Mouse (Mus musculus) heart, embryonic 10.5 days (tissue): ENCODE measurements around the gene Hcar2. TPM values are rescaled to one million over a fixed set of nuclear protein-coding genes. Genes with fewer than 3 reads are reported as not detected.

ENCODE experiments used
- DNase-seq: peaks from one replicate; pipeline ENCODE4 v3.0.0-alpha.2; 2017; ENCODE audit warnings: low spot score
- H3K27ac ChIP-seq: fragments of 300-500 bp; sonication (generic); 2 replicates; pipeline ENCODE4 v1.5.1; 2016; ENCODE audit warnings: mild to moderate bottlenecking
- H3K27me3 ChIP-seq: fragments of 300-500 bp; sonication (generic); 2 replicates; pipeline ENCODE4 v1.6.1; 2016; ENCODE audit warnings: mild to moderate bottlenecking; ENCODE audit not compliant: poor library complexity, insufficient read depth, severe bottlenecking
- H3K36me3 ChIP-seq: fragments of 300-500 bp; sonication (generic); 2 replicates; pipeline ENCODE4 v1.6.1; 2016; ENCODE audit warnings: mild to moderate bottlenecking, moderate library complexity
- H3K4me1 ChIP-seq: fragments of 300-500 bp; sonication (generic); 2 replicates; pipeline ENCODE4 v1.6.1; 2016; ENCODE audit warnings: mild to moderate bottlenecking
- H3K4me3 ChIP-seq: fragments of 300-500 bp; sonication (generic); 2 replicates; pipeline ENCODE4 v1.5.1; 2016; ENCODE audit warnings: mild to moderate bottlenecking, moderate library complexity
- H3K9me3 ChIP-seq: fragments of 300-500 bp; sonication (generic); 2 replicates; pipeline ENCODE4 v1.6.1; 2016; ENCODE audit warnings: mild to moderate bottlenecking, moderate library complexity
- whole genome bisulfite sequencing: fragments of 180-500 bp; shearing (Covaris S2); methylation state at CpG from one replicate; pipeline ENCODE4 v1.1.7; 2016; 5-methylcytosine and 5-hydroxymethylcytosine counted together
- polyA plus RNA-seq: library from polyadenylated mRNA; unstranded; fragments of >200 nt; fragmentation: Nextera tagmentation; extraction: Ambion mirVana; gene quantifications from 2 replicates; pipeline ENCODE4 v1.2.1, GENCODE M21; 2016

Hcar2 gene
- polyA plus RNA-seq, 1 experiment from 2014 or later = not detected

DNA sequence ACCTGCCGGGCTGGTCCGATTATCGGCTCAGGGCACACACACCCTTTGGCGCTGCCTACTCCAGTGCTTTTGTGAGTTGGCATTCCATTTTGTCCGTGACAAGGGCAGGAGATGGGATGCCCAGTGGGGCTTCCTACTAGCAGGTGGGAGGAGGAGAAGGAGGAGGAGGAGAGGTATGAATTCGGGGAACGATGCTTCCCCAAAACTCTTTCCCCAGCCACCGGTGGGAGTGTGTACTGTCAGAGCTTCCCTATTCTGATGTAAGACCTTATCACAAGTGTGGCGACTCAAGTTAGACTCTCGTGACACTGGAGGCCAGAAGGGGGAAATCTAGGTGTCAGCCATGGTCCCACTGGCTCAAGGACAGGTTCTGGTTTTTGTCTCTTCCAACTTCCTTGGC is 19.0 kb upstream of the Hcar2 start:
- H3K4me3 ChIP-seq = no peak overlapping the region
- H3K36me3 ChIP-seq = no peaks in the 10 kb centered on the region
- peaks cover 3% of the 10 kb centered on the region; the same call in 1 of the 2 replicates for H3K4me1 ChIP-seq
- no peak for DNase-seq
- no peaks in the 10 kb centered on the region; the same call in 1 of the 2 replicates for H3K27me3 ChIP-seq
- 70% methylated on average over 10 of the region's 10 CpGs for WGBS
- no peaks in the 10 kb centered on the region for H3K9me3 ChIP-seq
- no peak overlapping the region for H3K27ac ChIP-seq

GRCm38 (mm10) chr5:123883891-123884290 is 18.6 kb upstream of the Hcar2 start:
- Histone ChIP-seq H3K27me3 (no peaks in the 10 kb centered on the region; the same call in 1 of the 2 replicates), H3K27ac (no peak overlapping the region), H3K4me3 (no peak overlapping the region), H3K9me3 (no peaks in the 10 kb centered on the region), H3K4me1 (peaks cover 3% of the 10 kb centered on the region; the same call in 1 of the 2 replicates), H3K36me3 (no peaks in the 10 kb centered on the region)
- WGBS = 76% methylated on average over 7 of the region's 7 CpGs
- DNase-seq = no peak

DNA sequence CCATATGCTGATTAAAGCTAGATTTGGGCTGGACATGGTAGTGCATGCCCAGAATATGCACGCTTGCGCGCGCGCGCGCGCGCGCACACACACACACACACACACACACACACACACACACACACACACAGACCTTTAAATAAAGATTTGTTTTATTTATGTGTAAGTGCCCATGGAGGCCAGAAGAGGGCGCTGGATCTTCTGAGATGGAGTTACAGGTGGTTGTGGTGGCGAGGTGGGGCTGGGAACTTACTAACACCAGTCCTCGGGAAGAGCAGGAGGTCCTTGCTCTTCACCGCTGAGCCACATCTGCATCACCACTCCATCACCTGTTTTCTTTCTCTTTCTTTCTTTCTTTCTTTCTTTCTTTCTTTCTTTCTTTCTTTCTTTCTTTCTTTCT is 15.5 kb upstream of the Hcar2 start:
- H3K27me3 ChIP-seq = no peaks in the 10 kb centered on the region; the same call in 1 of the 2 replicates
- H3K27ac ChIP-seq = no peak overlapping the region
- H3K36me3 ChIP-seq = no peaks in the 10 kb centered on the region
- no peak for DNase-seq
- H3K4me1 ChIP-seq = peaks cover 3% of the 10 kb centered on the region; the same call in 1 of the 2 replicates
- no peaks in the 10 kb centered on the region for H3K9me3 ChIP-seq
- 72% methylated on average over 12 of the region's 14 CpGs for WGBS
- H3K4me3 ChIP-seq = no peak overlapping the region

GRCm38 (mm10) chr5:123879928-123880327 is 14.6 kb upstream of the Hcar2 start, which contains the start of gene Hcar1:
Gene Hcar1, minus strand, starts transcription at chr5:123880020.
- 55% methylated on average over 12 of the region's 12 CpGs for WGBS
- H3K27ac ChIP-seq = no peak within 1 kb of the TSS

DNA sequence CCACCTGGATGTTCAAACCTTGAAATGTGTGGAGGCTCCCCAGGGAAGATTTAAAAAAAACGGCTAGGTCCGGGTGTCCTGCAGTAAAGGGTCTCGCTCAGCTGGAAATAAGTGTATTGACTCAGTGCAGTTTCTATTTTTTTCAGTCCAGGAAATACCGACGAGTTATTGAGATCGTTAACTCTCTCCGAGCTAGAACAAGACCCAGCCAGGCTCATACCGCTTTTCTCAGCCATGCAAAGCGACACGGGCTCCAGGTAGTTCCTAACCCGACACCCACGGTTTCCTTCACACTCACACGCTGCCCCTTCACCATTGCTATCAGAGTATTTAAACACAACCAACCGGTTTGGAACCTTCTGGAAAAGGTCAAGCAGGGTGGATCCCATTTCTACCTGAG is 12.8 kb upstream of the Hcar2 start:
- 69% methylated on average over 14 of the region's 14 CpGs for WGBS
- H3K9me3 ChIP-seq = no peaks in the 10 kb centered on the region
- DNase-seq = no peak
- H3K4me1 ChIP-seq = peaks cover 3% of the 10 kb centered on the region; the same call in 1 of the 2 replicates
- H3K36me3 ChIP-seq = no peaks in the 10 kb centered on the region
- H3K4me3 ChIP-seq = no peak overlapping the region
- H3K27me3 ChIP-seq = no peaks in the 10 kb centered on the region; the same call in 1 of the 2 replicates
- no peak overlapping the region for H3K27ac ChIP-seq

More at GRCm38 (mm10) chr5:123879928-123880327, 14.6 kb upstream of the Hcar2 start, which contains the start of gene Hcar1:
- no peak for DNase-seq
- H3K4me1 ChIP-seq = peaks cover 3% of the 10 kb centered on the region; the same call in 1 of the 2 replicates
- no peaks in the 10 kb centered on the region; the same call in 1 of the 2 replicates for H3K27me3 ChIP-seq
- no peaks in the 10 kb centered on the region for H3K36me3 ChIP-seq
- no peaks in the 10 kb centered on the region for H3K9me3 ChIP-seq
- H3K4me3 ChIP-seq = no peak within 1 kb of the TSS

DNA sequence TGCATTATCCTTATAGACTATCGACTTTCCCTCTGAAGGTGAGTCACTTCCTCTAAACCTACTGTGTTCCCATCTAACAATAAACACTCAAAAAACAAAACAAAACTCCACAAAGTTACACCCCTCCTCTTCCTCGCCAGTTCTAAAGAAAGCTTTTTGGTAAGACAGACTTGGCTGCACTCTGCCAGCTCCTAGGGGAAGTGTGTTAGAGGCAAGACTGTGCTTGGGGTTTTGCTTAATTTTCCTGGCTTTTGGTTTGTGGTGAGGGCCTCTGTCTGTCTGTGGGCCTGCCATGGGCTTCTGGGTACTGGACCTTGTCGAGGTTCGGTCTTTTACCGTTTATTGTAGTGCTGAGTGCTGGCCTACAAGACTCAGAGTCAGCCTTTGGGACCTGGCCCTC is 8.9 kb upstream of the Hcar2 start:
- DNase-seq = no peak
- Histone ChIP-seq H3K4me1 (no peaks in the 10 kb centered on the region), H3K36me3 (no peaks in the 10 kb centered on the region), H3K27ac (no peak overlapping the region), H3K27me3 (no peaks in the 10 kb centered on the region), H3K9me3 (no peaks in the 10 kb centered on the region), H3K4me3 (no peak overlapping the region)
- WGBS = 75% methylated on average over 5 of the region's 5 CpGs

GRCm38 (mm10) chr5:123869615-123870014 is 4.3 kb upstream of the Hcar2 start:
- Histone ChIP-seq H3K4me3 (no peak overlapping the region), H3K27ac (no peak overlapping the region)
- WGBS = 84% methylated on average over 4 of the region's 4 CpGs

GRCm38 (mm10) chr5:123866457-123866856 is 1.2 kb upstream of the Hcar2 start:
- Histone ChIP-seq H3K4me3 (no peak overlapping the region), H3K27me3 (no peaks in the 10 kb centered on the region), H3K27ac (no peak overlapping the region), H3K4me1 (no peaks in the 10 kb centered on the region), H3K36me3 (no peaks in the 10 kb centered on the region), H3K9me3 (no peaks in the 10 kb centered on the region)
- 88% methylated on average over 4 of the region's 4 CpGs for WGBS
- DNase-seq = no peak

More at GRCm38 (mm10) chr5:123869615-123870014, 4.3 kb upstream of the Hcar2 start:
- Histone ChIP-seq H3K36me3 (no peaks in the 10 kb centered on the region), H3K4me1 (no peaks in the 10 kb centered on the region), H3K9me3 (no peaks in the 10 kb centered on the region), H3K27me3 (no peaks in the 10 kb centered on the region)
- no peak for DNase-seq

DNA sequence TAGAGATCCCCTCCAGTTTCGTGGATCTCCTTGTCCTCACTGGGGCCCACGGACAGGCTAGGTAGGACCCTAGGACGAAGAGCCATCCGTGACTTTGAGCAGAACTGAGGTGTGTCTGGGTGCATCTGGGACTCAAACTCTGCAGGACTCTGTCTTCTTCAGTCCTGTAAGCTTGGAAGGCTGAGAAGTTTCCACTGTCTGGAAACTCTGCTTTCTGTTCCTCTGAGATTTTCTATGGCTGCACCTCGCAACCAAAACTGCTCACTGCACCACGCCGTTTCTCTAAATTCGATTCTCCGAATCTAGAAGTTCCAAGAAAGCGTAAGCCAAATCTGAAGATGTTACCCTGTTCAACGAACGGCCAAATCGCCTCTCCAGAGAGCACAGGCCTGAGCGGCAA is 1.4 kb downstream of the Hcar2 start:
- Histone ChIP-seq H3K4me1 (no peaks in the 10 kb centered on the region), H3K36me3 (no peaks in the 10 kb centered on the region), H3K27ac (no peak overlapping the region), H3K9me3 (no peaks in the 10 kb centered on the region), H3K27me3 (no peaks in the 10 kb centered on the region), H3K4me3 (no peak overlapping the region)
- 80% methylated on average over 14 of the region's 14 CpGs for WGBS
- no peak for DNase-seq

GRCm38 (mm10) chr5:123862374-123863350 is 2.6 kb downstream of the Hcar2 start:
- no peaks in the 10 kb centered on the region for H3K9me3 ChIP-seq
- no peak overlapping the region for H3K27ac ChIP-seq
- WGBS = 75% methylated on average over 15 of the region's 15 CpGs
- H3K36me3 ChIP-seq = no peaks in the 10 kb centered on the region
- no peaks in the 10 kb centered on the region for H3K4me1 ChIP-seq
- no peak for DNase-seq
- no peaks in the 10 kb centered on the region for H3K27me3 ChIP-seq
- H3K4me3 ChIP-seq = no peak overlapping the region

DNA sequence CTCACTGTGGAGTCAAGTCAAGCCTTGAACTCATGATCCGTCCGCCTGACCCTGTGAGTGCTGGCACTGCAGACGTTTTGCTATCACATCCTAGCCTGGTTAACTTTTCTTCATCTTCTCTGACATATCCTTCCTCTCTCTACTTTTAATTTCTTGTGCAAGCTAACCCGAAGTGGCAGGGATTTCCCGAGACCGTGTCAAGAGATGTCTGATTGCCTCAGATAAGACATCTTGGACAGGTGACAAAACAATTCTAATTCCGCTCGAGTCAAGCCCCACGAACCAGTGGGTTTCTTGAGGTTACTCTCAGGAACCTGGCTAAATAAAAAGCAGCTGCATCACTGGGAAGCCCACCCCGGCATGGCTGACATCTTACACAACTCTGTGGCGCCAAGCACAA is 6.5 kb downstream of the Hcar2 start:
- 77% methylated on average over 11 of the region's 11 CpGs for WGBS
- Histone ChIP-seq H3K4me1 (no peaks in the 10 kb centered on the region), H3K9me3 (no peaks in the 10 kb centered on the region), H3K27ac (no peak overlapping the region), H3K4me3 (no peak overlapping the region), H3K27me3 (no peaks in the 10 kb centered on the region), H3K36me3 (no peaks in the 10 kb centered on the region)
- no peak for DNase-seq

DNA sequence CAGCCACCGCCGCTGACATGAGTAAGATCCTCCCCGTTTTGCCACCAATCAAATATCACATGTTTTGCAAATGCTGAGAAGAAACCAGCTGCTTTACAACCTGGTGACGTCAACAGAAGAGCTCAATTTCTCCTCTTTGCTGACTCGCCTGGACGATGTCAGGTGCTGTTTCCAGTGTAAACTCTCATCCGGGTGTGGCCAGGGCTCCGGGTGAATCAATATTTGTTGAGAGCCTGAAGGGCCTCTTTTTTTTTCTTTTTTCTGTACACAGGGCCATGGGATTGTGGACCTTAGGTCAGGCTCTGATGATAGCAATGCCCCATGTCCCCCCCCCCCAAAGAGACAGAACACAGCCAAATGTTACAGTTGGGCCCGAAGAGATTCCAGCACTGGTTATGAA is 10.8 kb downstream of the Hcar2 start:
- Histone ChIP-seq H3K27me3 (no peaks in the 10 kb centered on the region), H3K9me3 (no peaks in the 10 kb centered on the region), H3K27ac (no peak overlapping the region), H3K4me1 (no peaks in the 10 kb centered on the region), H3K4me3 (no peak overlapping the region), H3K36me3 (no peaks in the 10 kb centered on the region)
- DNase-seq = no peak
- WGBS = 82% methylated on average over 9 of the region's 9 CpGs

- 80% methylated on average over 11 of the region's 11 CpGs for WGBS
- no peak overlapping the region for H3K4me3 ChIP-seq
- H3K9me3 ChIP-seq = no peaks in the 10 kb centered on the region
- DNase-seq = no peak
- H3K36me3 ChIP-seq = no peaks in the 10 kb centered on the region
- H3K27me3 ChIP-seq = no peaks in the 10 kb centered on the region
- no peak overlapping the region for H3K27ac ChIP-seq
- no peaks in the 10 kb centered on the region for H3K4me1 ChIP-seq
Measured at GRCm38 (mm10) chr5:123853877-123854504, 11.3 kb downstream of the Hcar2 start.
